Mouse (Mus musculus) liver, adult 2 months (tissue): ENCODE measurements around the gene Ppp6r2.

Experiments used
- CTCF ChIP-seq: fragments of 200-500 bp; IDR thresholded peaks from 2 replicates; pipeline ENCODE4 v1.5.1; 2011; ENCODE audit warnings: low read depth, low read length, control low read depth
- POLR2A ChIP-seq: fragments of 200-500 bp; IDR thresholded peaks from 2 replicates; pipeline ENCODE4 v1.6.1; 2011; ENCODE audit warnings: low read length, control low read depth; ENCODE audit not compliant: insufficient read depth; ENCODE audit errors: extremely low read depth

- no peak for TF ChIP-seq CTCF
- no peak for TF ChIP-seq POLR2A
Measured at GRCm38 (mm10) chr15:89314107-89314506, 102.8 kb downstream of the Ppp6r2 start.
